Mouse (Mus musculus): ENCODE measurements around the gene Gna12.

The Gna12 gene

DNA sequence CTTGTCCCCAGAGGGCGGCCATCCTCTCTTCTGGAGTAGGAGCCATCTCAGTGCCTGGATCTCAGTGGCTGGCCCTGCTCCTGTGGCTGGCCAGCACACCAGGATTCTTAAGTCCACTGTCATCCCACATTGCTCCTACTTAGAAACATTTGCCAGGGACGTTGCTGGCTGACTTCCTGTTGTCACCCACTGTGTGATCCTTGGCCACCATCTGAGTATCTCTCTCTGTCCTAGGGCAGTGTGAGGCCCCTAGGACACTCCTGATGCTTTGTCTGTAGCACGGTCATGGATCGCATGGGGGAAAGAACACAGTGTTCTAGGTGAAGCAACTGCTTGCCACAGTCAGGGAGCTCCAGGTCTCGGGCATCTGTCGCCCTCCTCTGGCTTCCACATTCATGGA lies 119.9 kb downstream of the Gna12 start:
- no peak for DNase-seq (ENCODE audit: low spot score in 2 of 2)

All from left cerebral cortex, adult 9 months (tissue).